Mouse (Mus musculus) subcutaneous adipose tissue, adult 2 months (tissue): ENCODE results near the gene Sult1c2. TPM values are rescaled to one million over a fixed set of nuclear protein-coding genes. Genes with fewer than 3 reads are reported as not detected.

Source experiments
- polyA plus RNA-seq: library from polyadenylated mRNA; depleted of rRNA; stranded (reverse); fragments of >200 nt; gene quantifications from 2 replicates; pipeline ENCODE4 v1.2.3, GENCODE M21; 2012; ENCODE audit warnings: low replicate concordance; rRNA removed

Gene Sult1c2
- polyA plus RNA-seq: 0.62 TPM in 1 of 2 replicates, not detected in the other

DNA sequence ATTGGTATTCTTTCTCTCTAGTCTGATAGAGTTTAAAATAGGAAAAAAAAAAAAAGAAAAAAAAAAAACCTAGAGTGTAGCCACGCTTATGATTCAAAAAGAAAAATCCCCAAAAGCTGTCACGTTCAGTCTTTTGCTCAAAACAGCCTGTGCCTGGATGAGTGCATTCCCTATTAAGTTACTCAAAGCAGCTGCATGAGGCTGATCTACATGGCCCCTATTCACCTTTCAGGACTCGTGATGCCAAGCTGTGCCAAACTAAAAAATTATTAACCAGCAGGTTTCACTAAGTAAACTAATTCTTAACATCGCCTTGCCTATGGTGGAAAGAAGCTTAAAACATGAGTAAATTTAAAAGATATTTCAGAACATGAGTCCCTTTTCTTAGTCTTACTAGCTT is at the start of gene Sult1c2:
TSS of gene Sult1c2 (minus strand) at position 134 of the 400 bp plus-strand sequence.

Other genes with a start within 250 kb of the Sult1c2 start
- gene Sgo1, start 157.0 kb downstream of the Sult1c2 start, polyA plus RNA-seq: 0.09 and 0.95 TPM in 2 replicates
- not detected in 2 replicates for gene Sult1c1, start 144.3 kb upstream of the Sult1c2 start, polyA plus RNA-seq